Mouse (Mus musculus) embryonic facial prominence, embryonic 14.5 days (tissue): ENCODE results near the gene Kcnn3. TPM values are rescaled to one million over a fixed set of nuclear protein-coding genes. Genes with fewer than 3 reads are reported as not detected.
A peak's percentile ranks its signal among the peaks of the same experiment; 100 is the strongest.

ENCODE experiments used
- ATAC-seq: fragments of 200-750 bp; cut with Nextera tagmentation; 2 replicates; pipeline ENCODE4 v1.8.0; 2017; ENCODE audit warnings: low read depth, moderate number of reproducible peaks, moderate TSS enrichment
- DNase-seq: peaks from one replicate; pipeline ENCODE4 v3.0.0-alpha.2; 2015; ENCODE audit warnings: low spot score
- H3K27ac ChIP-seq: fragments of 300-500 bp; sonication (generic); replicated peaks from 2 replicates; pipeline ENCODE4 v1.5.1; 2014; ENCODE audit warnings: low read depth, mild to moderate bottlenecking, low read length, moderate library complexity
- H3K27me3 ChIP-seq: fragments of 300-500 bp; sonication (generic); replicated peaks from 2 replicates; pipeline ENCODE4 v1.6.1; 2014; ENCODE audit warnings: low read length; ENCODE audit not compliant: control insufficient read depth, insufficient read depth
- H3K36me3 ChIP-seq: fragments of 300-500 bp; sonication (generic); 2 replicates; pipeline ENCODE4 v1.6.1; 2014; ENCODE audit warnings: low read length, mixed read lengths; ENCODE audit not compliant: control insufficient read depth, insufficient read depth
- H3K4me1 ChIP-seq: fragments of 300-500 bp; sonication (generic); 2 replicates; pipeline ENCODE4 v1.6.1; 2014; ENCODE audit warnings: antibody characterized with exemption, low read length; ENCODE audit not compliant: control insufficient read depth, insufficient read depth
- H3K4me2 ChIP-seq: fragments of 300-500 bp; sonication (generic); 2 replicates; pipeline ENCODE4 v1.6.1; 2014; ENCODE audit warnings: low read depth, mild to moderate bottlenecking, low read length, moderate library complexity, mixed read lengths
- H3K4me3 ChIP-seq: fragments of 300-500 bp; sonication (generic); 2 replicates; pipeline ENCODE4 v1.5.1; 2014; ENCODE audit warnings: low read depth, mild to moderate bottlenecking, low read length
- H3K9ac ChIP-seq: fragments of 300-500 bp; sonication (generic); 2 replicates; pipeline ENCODE4 v1.6.1; 2014; ENCODE audit warnings: low read depth, mild to moderate bottlenecking, low read length, moderate library complexity, mixed read lengths
- H3K9me3 ChIP-seq: fragments of 300-500 bp; sonication (generic); 2 replicates; pipeline ENCODE4 v1.6.1; 2016; ENCODE audit warnings: low read length; ENCODE audit not compliant: control insufficient read depth
- whole genome bisulfite sequencing: fragments of 180-500 bp; shearing (Covaris S2); extraction: QIAGEN DNeasy Blood & Tissue Kit; methylation state at CpG from one replicate; pipeline ENCODE4 v1.1.7; 2014; 5-methylcytosine and 5-hydroxymethylcytosine counted together
- polyA plus RNA-seq: library from polyadenylated mRNA; unstranded; fragments of >200 nt; fragmentation: Nextera tagmentation; extraction: Ambion mirVana; gene quantifications from 2 replicates; pipeline ENCODE4 v1.2.1, GENCODE M21; 2014

The Kcnn3 gene
- polyA plus RNA-seq, 1 experiment from 2014 or later = 3.7 TPM

- ATAC-seq (no peak), DNase-seq (no peak)
- WGBS = 43% methylated on average over 5 of the region's 5 CpGs
- Histone ChIP-seq H3K4me3 (no peak overlapping the region), H3K9me3 (no peaks in the 10 kb centered on the region), H3K4me1 (no peaks in the 10 kb centered on the region), H3K4me2 (no peak overlapping the region), H3K9ac (no peak overlapping the region), H3K27ac (no peak overlapping the region), H3K27me3 (no peaks in the 10 kb centered on the region), H3K36me3 (no peaks in the 10 kb centered on the region)
Observed at GRCm38 (mm10) chr3:89546951-89547350, 27.0 kb downstream of the Kcnn3 start.

- H3K4me1 ChIP-seq = no peaks in the 10 kb centered on the region
- no peak overlapping the region for H3K27ac ChIP-seq
- 83% methylated on average over 2 of the region's 2 CpGs for WGBS
- no peak overlapping the region for H3K4me2 ChIP-seq
- no peak for DNase-seq
- ATAC-seq = no peak
- H3K36me3 ChIP-seq = no peaks in the 10 kb centered on the region
- H3K9me3 ChIP-seq = no peaks in the 10 kb centered on the region
- H3K27me3 ChIP-seq = no peaks in the 10 kb centered on the region
- H3K9ac ChIP-seq = no peak overlapping the region
- H3K4me3 ChIP-seq = no peak overlapping the region
Observed at GRCm38 (mm10) chr3:89548805-89549204, 28.8 kb downstream of the Kcnn3 start.

GRCm38 (mm10) chr3:89549488-89549887 lies 29.5 kb downstream of the Kcnn3 start:
- ATAC-seq = no peak
- 49% methylated on average over 4 of the region's 4 CpGs for WGBS

DNA sequence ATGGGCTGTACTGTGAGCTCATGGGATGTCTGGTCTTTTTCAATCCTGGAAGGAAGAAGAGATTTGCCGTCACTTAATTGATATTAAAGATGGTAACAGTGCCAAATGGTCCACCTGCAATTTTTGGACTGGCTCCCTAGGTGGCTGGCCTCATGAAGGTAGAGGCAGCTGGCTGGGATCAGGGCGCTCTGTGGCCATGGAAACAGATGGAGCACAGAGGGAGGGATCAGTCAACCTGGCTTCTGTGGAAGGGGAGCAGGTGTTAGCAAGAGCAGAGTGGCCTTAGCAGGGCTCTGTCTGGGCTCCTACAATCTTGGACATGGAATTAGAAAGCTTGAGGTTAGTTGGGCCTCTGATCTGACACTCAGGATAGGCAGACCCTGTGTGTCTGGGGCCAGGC lies 31.9 kb downstream of the Kcnn3 start:
- H3K27me3 ChIP-seq = no peaks in the 10 kb centered on the region
- peak; percentile 15 for DNase-seq
- no peaks in the 10 kb centered on the region for H3K36me3 ChIP-seq
- H3K4me2 ChIP-seq = no peak overlapping the region
- no peaks in the 10 kb centered on the region for H3K4me1 ChIP-seq
- 80% methylated on average over 2 of the region's 2 CpGs for WGBS
- H3K4me3 ChIP-seq = no peak overlapping the region
- no peak overlapping the region for H3K27ac ChIP-seq
- H3K9ac ChIP-seq = no peak overlapping the region
- H3K9me3 ChIP-seq = no peaks in the 10 kb centered on the region
- 0 out of 2 replicates have a peak, but pooled peaks have one; percentile 62 for ATAC-seq

More at GRCm38 (mm10) chr3:89549488-89549887, 29.5 kb downstream of the Kcnn3 start:
- no peaks in the 10 kb centered on the region for H3K27me3 ChIP-seq
- H3K4me3 ChIP-seq = no peak overlapping the region
- no peak overlapping the region for H3K27ac ChIP-seq
- no peaks in the 10 kb centered on the region for H3K9me3 ChIP-seq
- no peaks in the 10 kb centered on the region for H3K4me1 ChIP-seq
- H3K9ac ChIP-seq = no peak overlapping the region
- peak; percentile 43 for DNase-seq
- no peak overlapping the region for H3K4me2 ChIP-seq
- no peaks in the 10 kb centered on the region for H3K36me3 ChIP-seq

GRCm38 (mm10) chr3:89553432-89553831 lies 33.5 kb downstream of the Kcnn3 start:
- H3K36me3 ChIP-seq = no peaks in the 10 kb centered on the region
- no peak overlapping the region for H3K27ac ChIP-seq
- H3K4me3 ChIP-seq = no peak overlapping the region
- DNase-seq (no peak), ATAC-seq (no peak)
- no peaks in the 10 kb centered on the region for H3K27me3 ChIP-seq
- no peak overlapping the region for H3K4me2 ChIP-seq
- H3K9ac ChIP-seq = no peak overlapping the region
- 90% methylated on average over 8 of the region's 8 CpGs for WGBS
- no peaks in the 10 kb centered on the region for H3K9me3 ChIP-seq
- H3K4me1 ChIP-seq = no peaks in the 10 kb centered on the region

- Histone ChIP-seq H3K9me3 (no peaks in the 10 kb centered on the region), H3K27me3 (no peaks in the 10 kb centered on the region), H3K4me3 (no peak overlapping the region), H3K36me3 (no peaks in the 10 kb centered on the region), H3K4me2 (no peak overlapping the region), H3K9ac (no peak overlapping the region), H3K27ac (no peak overlapping the region), H3K4me1 (no peaks in the 10 kb centered on the region; the same call in 1 of the 2 replicates)
- ATAC-seq (no peak), DNase-seq (no peak)
- 79% methylated on average over 4 of the region's 4 CpGs for WGBS
Observed at GRCm38 (mm10) chr3:89553946-89554345, 34.0 kb downstream of the Kcnn3 start.

DNA sequence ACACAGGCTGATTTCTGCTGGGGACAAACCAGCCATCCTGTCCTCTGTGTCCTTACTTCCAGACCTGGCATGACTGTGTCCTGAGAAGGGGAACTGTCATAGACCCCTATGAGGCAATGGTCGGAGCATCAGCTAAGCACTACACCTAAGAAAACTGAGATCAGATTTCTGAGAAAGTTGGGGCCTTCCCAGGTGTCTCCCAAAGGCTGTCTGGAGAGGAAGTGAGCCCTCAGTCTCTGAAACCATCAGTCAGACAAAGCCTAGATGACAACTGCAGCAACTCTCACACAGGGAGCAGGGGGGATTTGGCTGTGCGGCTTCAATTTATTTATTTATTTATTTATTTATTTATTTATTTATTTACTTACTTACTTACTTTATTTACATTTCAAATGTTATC lies 34.6 kb downstream of the Kcnn3 start:
- Histone ChIP-seq H3K4me3 (no peak overlapping the region), H3K27me3 (no peaks in the 10 kb centered on the region), H3K4me1 (no peaks in the 10 kb centered on the region; the same call in 1 of the 2 replicates), H3K9ac (no peak overlapping the region), H3K4me2 (no peak overlapping the region), H3K27ac (no peak overlapping the region), H3K9me3 (no peaks in the 10 kb centered on the region), H3K36me3 (no peaks in the 10 kb centered on the region)
- 89% methylated on average over 2 of the region's 2 CpGs for WGBS
- DNase-seq = no peak
- ATAC-seq = no peak

- no peak for DNase-seq
- Histone ChIP-seq H3K9ac (no peak overlapping the region), H3K27ac (no peak overlapping the region), H3K4me3 (no peak overlapping the region), H3K36me3 (no peaks in the 10 kb centered on the region), H3K4me2 (no peak overlapping the region), H3K27me3 (no peaks in the 10 kb centered on the region), H3K4me1 (no peaks in the 10 kb centered on the region; the same call in 1 of the 2 replicates), H3K9me3 (no peaks in the 10 kb centered on the region)
- ATAC-seq = no peak
- 73% methylated on average over 5 of the region's 5 CpGs for WGBS
Observed at GRCm38 (mm10) chr3:89557811-89558210, 37.8 kb downstream of the Kcnn3 start.
